Mouse (Mus musculus) embryonic facial prominence, embryonic 15.5 days (tissue): ENCODE data around the gene Rsad2. TPM values are rescaled to one million over a fixed set of nuclear protein-coding genes. Genes with fewer than 3 reads are reported as not detected.

Source experiments
- ATAC-seq: fragments of 200-750 bp; cut with Nextera tagmentation; 2 replicates; pipeline ENCODE4 v1.8.0; 2017; ENCODE audit warnings: low read depth, moderate TSS enrichment; ENCODE audit not compliant: insufficient number of reproducible peaks, low FRiP score, low TSS enrichment
- H3K27ac ChIP-seq: fragments of 300-500 bp; sonication (generic); replicated peaks from 2 replicates; pipeline ENCODE4 v1.5.1; 2015; ENCODE audit warnings: mild to moderate bottlenecking, inconsistent platforms
- H3K27me3 ChIP-seq: fragments of 300-500 bp; sonication (generic); 2 replicates; pipeline ENCODE4 v1.6.1; 2015; ENCODE audit warnings: inconsistent platforms
- H3K36me3 ChIP-seq: fragments of 300-500 bp; sonication (generic); 2 replicates; pipeline ENCODE4 v1.6.1; 2015; ENCODE audit warnings: mild to moderate bottlenecking, inconsistent platforms
- H3K4me1 ChIP-seq: fragments of 300-500 bp; sonication (generic); 2 replicates; pipeline ENCODE4 v1.6.1; 2015; ENCODE audit warnings: inconsistent platforms
- H3K4me2 ChIP-seq: fragments of 300-500 bp; sonication (generic); replicated peaks from 2 replicates; pipeline ENCODE4 v1.6.1; 2015; ENCODE audit warnings: mild to moderate bottlenecking, inconsistent platforms
- H3K4me3 ChIP-seq: fragments of 300-500 bp; sonication (generic); replicated peaks from 2 replicates; pipeline ENCODE4 v1.5.1; 2015; ENCODE audit warnings: mild to moderate bottlenecking, inconsistent platforms
- H3K9ac ChIP-seq: fragments of 300-500 bp; sonication (generic); 2 replicates; pipeline ENCODE4 v1.6.1; 2015; ENCODE audit warnings: inconsistent platforms
- H3K9me3 ChIP-seq: fragments of 300-500 bp; sonication (generic); replicated peaks from 2 replicates; pipeline ENCODE4 v1.6.1; 2016; ENCODE audit warnings: inconsistent platforms
- WGBS: fragments of 180-500 bp; shearing (Covaris S2); methylation state at CpG from one replicate; pipeline ENCODE4 v1.1.7; 2015; 5-methylcytosine and 5-hydroxymethylcytosine counted together
- polyA plus RNA-seq: library from polyadenylated mRNA; unstranded; fragments of >200 nt; fragmentation: Nextera tagmentation; extraction: Ambion mirVana; gene quantifications from 2 replicates; pipeline ENCODE4 v1.2.1, GENCODE M21; 2015

The Rsad2 gene
- polyA plus RNA-seq, 1 experiment from 2014 or later, result 1.5 TPM

GRCm38 (mm10) chr12:26471376-26471775 is 15.1 kb upstream of the Rsad2 start:
- H3K27ac ChIP-seq, result no peak overlapping the region
- H3K9ac ChIP-seq, result no peak overlapping the region
- no peak for ATAC-seq
- H3K9me3 ChIP-seq, result no peaks in the 10 kb centered on the region
- H3K36me3 ChIP-seq, result no peaks in the 10 kb centered on the region
- H3K27me3 ChIP-seq, result no peaks in the 10 kb centered on the region
- WGBS, result 66% methylated on average over 3 of the region's 3 CpGs
- H3K4me2 ChIP-seq, result no peak overlapping the region
- H3K4me3 ChIP-seq, result no peak overlapping the region
- peaks cover 17% of the 10 kb centered on the region for H3K4me1 ChIP-seq

- peak overlapping the region; percentile 96 for H3K4me2 ChIP-seq
- no peaks in the 10 kb centered on the region for H3K9me3 ChIP-seq
- peaks cover 17% of the 10 kb centered on the region for H3K4me1 ChIP-seq
- H3K27ac ChIP-seq, result no peak overlapping the region
- peak overlapping the region; percentile 58 for H3K4me3 ChIP-seq
- no peaks in the 10 kb centered on the region for H3K27me3 ChIP-seq
- 29% methylated on average over 6 of the region's 6 CpGs for WGBS
- ATAC-seq, result no peak
- peak overlapping the region; percentile 54; the same call in 1 of the 2 replicates for H3K9ac ChIP-seq
- no peaks in the 10 kb centered on the region for H3K36me3 ChIP-seq
Observed at GRCm38 (mm10) chr12:26470042-26470409, 13.8 kb upstream of the Rsad2 start.

- Histone ChIP-seq H3K27me3 (no peaks in the 10 kb centered on the region), H3K4me2 (peak within 1 kb of the TSS; percentile 96), H3K27ac (peak within 1 kb of the TSS; percentile 84), H3K4me1 (peaks cover 17% of the 10 kb centered on the region), H3K9ac (peak within 1 kb of the TSS; percentile 54), H3K9me3 (no peaks in the 10 kb centered on the region), H3K36me3 (no peaks in the 10 kb centered on the region), H3K4me3 (peak within 1 kb of the TSS; percentile 58)
- WGBS, result under 1% methylated on average over 69 of the region's 69 CpGs
- peak; percentile 85 for ATAC-seq
Observed at GRCm38 (mm10) chr12:26469098-26470041, 13.1 kb upstream of the Rsad2 start, which contains the start of gene Cmpk2. Gene Cmpk2 (plus strand): TSS chr12:26469204.

GRCm38 (mm10) chr12:26465600-26465999 is 9.3 kb upstream of the Rsad2 start:
- Histone ChIP-seq H3K36me3 (no peaks in the 10 kb centered on the region), H3K4me2 (no peak overlapping the region), H3K27ac (no peak overlapping the region), H3K4me3 (no peak overlapping the region), H3K9ac (no peak overlapping the region), H3K4me1 (peaks cover 17% of the 10 kb centered on the region), H3K27me3 (no peaks in the 10 kb centered on the region), H3K9me3 (no peaks in the 10 kb centered on the region)
- WGBS, result 68% methylated on average over 5 of the region's 5 CpGs
- ATAC-seq, result no peak

GRCm38 (mm10) chr12:26460091-26460490 is 3.8 kb upstream of the Rsad2 start:
- H3K36me3 ChIP-seq, result no peaks in the 10 kb centered on the region
- 61% methylated on average over 2 of the region's 2 CpGs for WGBS
- H3K4me3 ChIP-seq, result no peak overlapping the region
- no peak overlapping the region for H3K4me2 ChIP-seq
- no peak overlapping the region for H3K9ac ChIP-seq
- H3K27ac ChIP-seq, result no peak overlapping the region
- ATAC-seq, result no peak
- H3K4me1 ChIP-seq, result peaks cover 10% of the 10 kb centered on the region
- H3K9me3 ChIP-seq, result no peaks in the 10 kb centered on the region
- no peaks in the 10 kb centered on the region for H3K27me3 ChIP-seq

GRCm38 (mm10) chr12:26454682-26455081 is 1.6 kb downstream of the Rsad2 start:
- Histone ChIP-seq H3K4me3 (no peak overlapping the region), H3K4me2 (no peak overlapping the region), H3K9me3 (no peaks in the 10 kb centered on the region), H3K36me3 (no peaks in the 10 kb centered on the region), H3K27me3 (no peaks in the 10 kb centered on the region), H3K27ac (no peak overlapping the region), H3K4me1 (peaks cover 10% of the 10 kb centered on the region), H3K9ac (no peak overlapping the region)
- 53% methylated on average over 5 of the region's 5 CpGs for WGBS
- no peak for ATAC-seq

GRCm38 (mm10) chr12:26452951-26453350 is 3.3 kb downstream of the Rsad2 start:
- peaks cover 10% of the 10 kb centered on the region for H3K4me1 ChIP-seq
- WGBS, result 67% methylated on average over 4 of the region's 4 CpGs
- no peak for ATAC-seq
- H3K4me2 ChIP-seq, result no peak overlapping the region
- H3K9ac ChIP-seq, result no peak overlapping the region
- no peaks in the 10 kb centered on the region for H3K27me3 ChIP-seq
- no peak overlapping the region for H3K4me3 ChIP-seq
- no peak overlapping the region for H3K27ac ChIP-seq
- H3K36me3 ChIP-seq, result no peaks in the 10 kb centered on the region
- no peaks in the 10 kb centered on the region for H3K9me3 ChIP-seq

GRCm38 (mm10) chr12:26451150-26451549 is 5.1 kb downstream of the Rsad2 start:
- no peaks in the 10 kb centered on the region for H3K36me3 ChIP-seq
- no peak overlapping the region for H3K4me2 ChIP-seq
- ATAC-seq, result no peak
- no peak overlapping the region for H3K4me3 ChIP-seq
- H3K9me3 ChIP-seq, result no peaks in the 10 kb centered on the region
- peaks cover 5% of the 10 kb centered on the region for H3K4me1 ChIP-seq
- H3K27me3 ChIP-seq, result no peaks in the 10 kb centered on the region
- no peak overlapping the region for H3K27ac ChIP-seq
- 38% methylated on average over 1 of the region's 1 CpGs for WGBS
- H3K9ac ChIP-seq, result no peak overlapping the region

GRCm38 (mm10) chr12:26449483-26449882 is 6.8 kb downstream of the Rsad2 start:
- Histone ChIP-seq H3K27ac (no peak overlapping the region), H3K9me3 (no peaks in the 10 kb centered on the region), H3K36me3 (no peaks in the 10 kb centered on the region), H3K4me2 (no peak overlapping the region), H3K4me3 (no peak overlapping the region), H3K27me3 (no peaks in the 10 kb centered on the region), H3K9ac (no peak overlapping the region), H3K4me1 (no peaks in the 10 kb centered on the region)
- 91% methylated on average over 2 of the region's 2 CpGs for WGBS
- ATAC-seq, result no peak

- Histone ChIP-seq H3K9ac (no peak overlapping the region), H3K27ac (no peak overlapping the region), H3K4me3 (no peak overlapping the region), H3K27me3 (no peaks in the 10 kb centered on the region), H3K4me1 (no peaks in the 10 kb centered on the region), H3K36me3 (no peaks in the 10 kb centered on the region), H3K9me3 (no peaks in the 10 kb centered on the region), H3K4me2 (no peak overlapping the region)
- ATAC-seq, result no peak
- 81% methylated on average over 4 of the region's 4 CpGs for WGBS
Observed at GRCm38 (mm10) chr12:26446377-26447045, 9.7 kb downstream of the Rsad2 start.

GRCm38 (mm10) chr12:26444511-26444910 is 11.7 kb downstream of the Rsad2 start:
- no peaks in the 10 kb centered on the region for H3K27me3 ChIP-seq
- 90% methylated on average over 2 of the region's 2 CpGs for WGBS

More at GRCm38 (mm10) chr12:26444511-26444910, 11.7 kb downstream of the Rsad2 start:
- Histone ChIP-seq H3K4me3 (no peak overlapping the region), H3K4me2 (no peak overlapping the region), H3K36me3 (no peaks in the 10 kb centered on the region), H3K9ac (no peak overlapping the region), H3K4me1 (no peaks in the 10 kb centered on the region), H3K27ac (no peak overlapping the region), H3K9me3 (no peaks in the 10 kb centered on the region)
- ATAC-seq, result no peak
